In genomic region chr2:50653121-50653615, GRCm38 (mm10) we compare ENCODE assay signal across 17 mouse cellular contexts.
DNase-seq lines count a peak whose midpoint lies in the region; ATAC-seq and TF ChIP-seq lines count a peak whose summit lies in the region.
"Had no signal": no experiment of that assay in that cellular context is flagged by ENCODE, and none has a peak within 500 bp of the region (broad histone marks: within the 10 kb centered on the region; RNA-seq: fewer than 3 reads in every experiment).

No protein-coding gene starts in this region.

- ATAC-seq in neutrophil, adult 5-6 weeks (ENCODE audit: extremely low read depth, insufficient number of reproducible peaks, low FRiP score, poor library complexity, severe bottlenecking): 0 out of 2 replicates have a peak, but pooled peaks have one; percentile 6
- ATAC-seq: forebrain, embryonic 13.5 days; forebrain, postnatal 0 days; intestine, embryonic 16.5 days had no signal

- no peak overlapping the region for H3K4me3 ChIP-seq in kidney, adult 2 months (ENCODE audit: insufficient read depth, low read depth, low read length)
- H3K4me3 ChIP-seq: embryonic facial prominence, embryonic 10.5 days; forebrain, embryonic 13.5 days; heart, embryonic 13.5 days; hindbrain, embryonic 15.5 days had no signal

- no peak for TF ChIP-seq CTCF in kidney, adult 2 months (conservative IDR thresholded peaks at IDR 0.05; ENCODE audit: insufficient read depth, insufficient read length, low read depth, low read length)

- TF ChIP-seq POLR2A in kidney, adult 2 months (IDR thresholded peaks at IDR 0.05; ENCODE audit: low read depth, low read length): no peak

- DNase-seq in cerebellum, adult 18-20 months: peak; percentile 21 to 34
- no peak for DNase-seq in cerebellum, adult 8-10 months
- DNase-seq in R1 (ENCODE audit: low read depth, low spot score): peak; percentile 14
- DNase-seq in cerebellum, adult 9-11 months: peak; percentile 46
- DNase-seq in ovary, postnatal 10 days (ENCODE audit: low spot score): no peak
- no peak for DNase-seq in kidney, adult 2 months
- DNase-seq: adrenal gland, adult 2 months; adrenal gland, postnatal 25 days; forebrain, postnatal 0 days; gastrocnemius, postnatal 14 days; heart, postnatal 36 days had no signal

- H3K36me3 ChIP-seq in kidney, adult 2 months (ENCODE audit: control insufficient read depth, insufficient read depth, low read length): no peaks in the 10 kb centered on the region
- H3K36me3 ChIP-seq: embryonic facial prominence, embryonic 10.5 days; heart, embryonic 13.5 days; hindbrain, embryonic 15.5 days had no signal

- H3K4me1 ChIP-seq in kidney, adult 2 months (ENCODE audit: control insufficient read depth, insufficient read depth, low read length): no peaks in the 10 kb centered on the region
- H3K4me1 ChIP-seq: embryonic facial prominence, embryonic 10.5 days; heart, embryonic 13.5 days had no signal

- 92% methylated on average over 3 of the region's 3 CpGs for WGBS in kidney, adult 2 months

- no peak overlapping the region for H3K27ac ChIP-seq in kidney, adult 2 months (ENCODE audit: insufficient read depth, low read depth, low read length)
- H3K27ac ChIP-seq: embryonic facial prominence, embryonic 10.5 days; forebrain, embryonic 13.5 days; heart, embryonic 13.5 days; hindbrain, embryonic 15.5 days had no signal

- H3K27me3 ChIP-seq in kidney, adult 2 months (replicated peaks; ENCODE audit: control insufficient read depth, insufficient read depth, low read length): no peaks in the 10 kb centered on the region
- H3K27me3 ChIP-seq: forebrain, embryonic 13.5 days; heart, embryonic 13.5 days; hindbrain, embryonic 15.5 days had no signal

Comparison
In these comparisons a context has a peak if more than half of its experiments do, and no peak if none do; other contexts are left out.
1. DNase-seq: peak in cerebellum, adult 18-20 months (2 of 2), R1 (single experiment) and cerebellum, adult 9-11 months (single experiment); none in cerebellum, adult 8-10 months (single experiment), ovary, postnatal 10 days (single experiment) and kidney, adult 2 months (single experiment).